Mouse (Mus musculus): ENCODE measurements around the gene Apbb2.

Gene Apbb2

DNA sequence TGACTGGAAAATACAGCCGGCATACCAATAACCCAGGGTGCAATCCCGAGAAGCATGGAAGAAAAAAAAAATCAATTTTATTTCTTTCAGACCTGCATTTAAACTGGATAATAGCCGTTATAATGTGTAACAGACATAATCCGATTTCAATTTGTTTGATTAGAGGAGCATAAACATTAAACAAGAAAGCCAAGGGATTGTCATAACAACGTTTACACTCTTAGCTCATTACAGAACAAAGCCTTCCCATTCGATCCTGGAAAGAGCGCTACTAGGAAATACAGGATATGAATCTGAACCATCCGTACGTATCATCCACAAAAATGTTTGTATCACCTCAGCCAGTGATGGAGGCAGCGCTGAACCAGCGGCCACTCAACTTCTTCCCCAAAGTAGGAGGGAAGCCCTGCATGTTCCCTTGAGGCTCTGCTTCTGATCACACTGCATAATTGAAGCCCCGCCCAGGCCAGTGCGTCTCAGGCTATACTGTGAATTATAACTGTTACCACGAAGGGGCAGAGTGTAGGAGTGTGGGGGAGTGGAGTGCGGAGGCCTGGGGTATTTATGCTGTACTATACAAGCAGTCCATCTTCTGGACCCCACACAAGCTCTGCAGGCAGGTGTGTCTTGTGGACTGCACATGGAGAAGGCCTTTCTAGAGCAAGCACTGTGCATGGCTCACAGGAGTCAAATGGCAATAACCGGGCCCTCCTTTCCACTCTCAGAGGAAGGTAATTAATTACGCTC lies 278.1 kb downstream of the Apbb2 start:
- DNase-seq (ENCODE audit: low spot score) = no peak

DNA sequence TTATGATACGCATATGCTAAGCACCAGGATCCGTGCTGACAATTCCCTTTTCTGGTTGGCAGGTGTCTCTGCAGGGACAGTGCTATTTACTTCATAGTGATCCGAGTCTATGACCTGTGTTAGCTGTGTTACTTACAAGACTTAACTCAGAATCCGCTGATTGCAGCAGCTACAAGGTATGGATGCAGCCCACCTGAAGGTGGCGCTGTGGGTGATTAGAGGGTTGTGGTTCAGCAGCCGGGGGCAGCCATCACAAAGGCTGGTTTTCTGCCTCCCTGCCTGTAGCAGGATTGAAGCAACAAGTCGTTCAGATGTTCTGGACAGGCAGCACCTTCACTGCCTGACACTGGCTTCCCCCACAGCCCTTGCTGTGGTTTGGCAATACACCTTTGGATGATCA lies 280.0 kb downstream of the Apbb2 start:
- DNase-seq (ENCODE audit: low spot score) = peak; percentile 70

DNA sequence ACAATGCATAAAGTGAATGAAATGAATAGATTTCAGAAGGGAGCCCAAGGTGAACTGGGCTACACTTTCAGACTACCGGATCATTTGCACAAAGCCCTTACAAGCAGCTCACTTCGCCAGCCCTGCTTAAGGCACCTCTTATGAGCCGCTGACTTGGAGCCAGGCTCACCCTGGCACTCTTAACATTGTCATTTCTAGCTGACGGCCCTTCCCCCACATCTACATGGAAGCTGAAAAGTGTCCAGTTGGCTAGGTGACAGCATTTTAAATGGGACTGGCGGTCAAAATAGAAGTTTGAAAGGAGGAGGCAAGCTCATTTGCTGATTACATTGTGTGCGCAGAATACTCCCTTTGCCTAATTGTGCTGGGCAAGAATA lies 280.6 kb downstream of the Apbb2 start:
- DNase-seq (ENCODE audit: low spot score) = peak; percentile 41

DNA sequence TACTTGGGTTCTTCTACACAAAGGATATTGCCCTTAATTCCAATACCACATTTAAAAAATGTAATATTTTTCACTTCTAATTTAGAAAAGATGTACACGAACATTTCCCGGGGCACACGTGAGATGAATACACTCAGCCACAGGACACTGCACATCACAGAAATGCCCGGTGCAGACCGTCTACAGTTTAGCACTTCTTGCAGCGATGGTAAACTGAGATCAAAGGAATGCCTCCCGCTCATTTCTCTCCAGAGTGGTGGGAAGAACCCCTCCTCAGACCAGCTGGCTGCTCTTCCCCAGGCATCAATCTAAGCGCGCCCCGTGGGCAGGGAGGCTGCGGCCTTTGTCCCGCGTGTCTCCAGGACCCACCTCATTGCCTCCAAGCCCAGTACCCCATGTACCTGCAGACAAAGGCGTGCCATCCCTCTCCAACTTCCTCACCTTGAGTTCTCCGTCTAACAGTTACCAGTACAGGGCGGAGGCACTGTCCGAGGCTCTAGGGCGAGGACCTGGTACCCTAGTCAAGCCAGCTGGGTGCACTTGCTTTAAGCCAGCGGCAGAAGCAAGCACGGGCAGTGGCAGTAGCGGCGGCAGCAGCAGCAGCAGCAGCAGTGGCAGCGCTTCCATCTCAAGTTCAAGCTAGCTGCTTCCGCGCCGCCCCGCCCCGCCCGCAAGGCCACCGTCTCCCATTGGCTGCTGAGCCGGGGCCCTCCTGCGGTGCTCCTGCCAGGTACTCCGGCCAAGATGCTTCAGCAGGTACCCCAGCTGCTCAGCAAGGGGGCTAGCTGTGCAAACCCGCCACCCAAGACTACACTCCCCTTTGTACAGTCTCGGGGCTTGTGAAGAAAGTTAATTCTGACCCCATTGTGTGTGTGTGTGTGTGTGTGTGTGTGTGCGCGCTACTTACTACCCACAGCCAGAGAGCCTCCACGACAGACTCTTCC lies 281.3 kb downstream of the Apbb2 start:
- peak; percentile 73 for DNase-seq (ENCODE audit: low spot score)

DNA sequence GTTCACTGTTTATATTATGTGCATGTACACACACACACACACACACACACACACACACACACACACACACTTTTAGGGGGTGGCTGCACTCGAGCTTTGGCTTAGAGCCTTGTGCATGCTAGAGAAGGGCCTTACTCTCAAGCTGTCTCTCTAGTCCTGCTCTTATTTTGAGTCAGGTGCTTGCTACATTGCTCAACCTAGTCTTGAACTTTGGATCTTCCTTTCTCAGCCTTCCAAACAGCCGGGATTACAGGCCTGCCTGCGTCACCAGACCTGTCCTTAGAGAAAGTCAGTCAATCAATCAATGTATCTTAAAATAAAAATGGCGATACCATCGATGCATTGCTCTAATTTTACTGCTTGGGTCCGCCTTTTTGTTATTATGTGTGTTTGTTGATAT lies 287.8 kb downstream of the Apbb2 start:
- DNase-seq (ENCODE audit: low spot score) = no peak

DNA sequence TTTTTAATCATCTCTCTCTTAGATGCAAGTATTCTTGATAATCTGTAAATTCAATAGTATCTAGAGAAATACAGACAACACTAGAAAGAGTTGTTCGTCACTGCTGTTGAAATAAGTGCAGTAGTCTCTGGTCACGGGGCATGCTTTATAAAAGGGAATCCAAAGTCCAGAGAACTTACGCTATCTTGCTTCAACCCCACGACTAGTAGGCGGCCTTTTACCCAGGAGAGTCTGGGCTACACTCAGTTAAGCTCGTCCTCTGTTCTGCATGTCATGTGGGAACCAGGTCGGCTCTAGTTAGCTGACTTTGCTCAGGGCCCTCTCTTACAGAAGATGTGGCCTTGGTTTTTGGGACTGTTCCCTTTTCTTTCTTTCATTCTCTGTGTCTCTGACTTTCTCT lies 289.8 kb downstream of the Apbb2 start:
- DNase-seq (ENCODE audit: low spot score) = no peak

DNA sequence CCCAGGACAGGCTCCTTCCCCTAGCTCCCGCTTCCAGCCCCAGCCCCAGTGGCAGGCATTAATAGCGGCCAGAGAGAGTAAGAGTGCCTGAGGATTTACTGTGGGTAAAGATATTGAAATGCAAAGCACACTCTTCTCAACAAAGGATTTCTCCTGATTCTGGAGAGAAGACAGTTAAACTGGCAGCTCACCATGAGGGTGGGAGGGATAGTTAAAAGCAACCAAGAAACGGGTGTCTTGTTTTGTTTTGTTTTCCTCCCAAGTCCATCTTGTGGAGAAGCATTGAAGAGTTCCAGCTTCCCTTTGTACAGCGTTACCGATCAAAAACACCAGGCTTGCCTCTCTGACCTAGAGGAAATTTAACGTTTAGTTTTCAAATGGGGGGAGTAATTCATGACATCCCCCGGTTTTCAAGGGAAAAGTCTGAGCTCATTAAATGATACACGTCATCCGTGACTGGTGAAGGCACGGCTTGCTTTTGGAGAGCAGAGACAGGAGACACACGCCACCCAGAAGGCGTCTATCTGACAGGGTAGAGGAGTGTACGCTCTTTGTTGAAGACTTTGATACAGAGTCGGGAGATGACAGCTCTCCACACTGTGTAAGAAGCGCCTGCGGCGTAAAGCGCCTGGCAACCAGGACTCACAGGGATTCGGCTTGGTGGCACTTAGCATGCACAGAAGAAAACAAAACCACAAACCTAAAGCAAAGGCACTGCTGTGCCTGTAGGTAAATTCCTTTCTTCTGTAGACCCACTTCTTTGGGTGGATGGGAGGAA lies 290.4 kb downstream of the Apbb2 start:
- DNase-seq (ENCODE audit: low spot score) = no peak

DNA sequence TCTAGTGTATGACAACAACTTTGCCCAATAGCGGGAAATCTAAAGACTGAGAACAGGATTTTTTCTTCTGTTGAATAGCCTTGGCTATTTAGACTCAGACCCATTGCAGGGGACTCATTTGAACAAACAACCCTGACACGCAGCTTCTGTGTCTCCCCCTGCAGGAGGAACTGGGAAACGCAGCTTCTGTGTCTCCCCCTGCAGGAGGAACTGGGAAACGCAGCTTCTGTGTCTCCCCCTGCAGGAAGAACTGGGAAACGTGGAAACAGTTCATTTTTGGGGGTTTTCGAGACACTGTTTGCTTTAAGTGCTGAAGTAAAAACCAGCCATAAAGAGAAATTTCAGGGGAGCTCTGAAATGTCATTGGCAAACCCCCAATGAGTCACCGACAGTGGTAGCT lies 292.2 kb downstream of the Apbb2 start:
- DNase-seq (ENCODE audit: low spot score) = no peak

DNA sequence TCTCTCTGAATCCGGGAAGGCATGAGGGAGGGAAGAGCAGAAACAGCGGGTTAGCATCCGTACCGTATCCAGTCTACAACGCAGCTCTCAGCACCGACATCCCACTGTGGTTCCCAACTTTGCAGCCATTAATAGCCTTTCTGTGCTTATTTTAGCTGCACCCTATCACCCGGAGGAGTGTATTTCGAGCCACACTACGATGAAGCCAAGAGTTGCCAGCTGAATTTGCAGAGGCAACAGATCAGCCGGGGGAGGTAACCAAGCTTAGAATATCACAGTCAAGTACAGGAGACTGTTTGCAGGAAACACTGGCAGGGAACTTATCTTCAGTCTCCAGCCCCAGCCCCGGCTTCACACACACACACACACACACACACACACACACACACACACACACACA lies 295.0 kb downstream of the Apbb2 start:
- DNase-seq (ENCODE audit: low spot score) = no peak

DNA sequence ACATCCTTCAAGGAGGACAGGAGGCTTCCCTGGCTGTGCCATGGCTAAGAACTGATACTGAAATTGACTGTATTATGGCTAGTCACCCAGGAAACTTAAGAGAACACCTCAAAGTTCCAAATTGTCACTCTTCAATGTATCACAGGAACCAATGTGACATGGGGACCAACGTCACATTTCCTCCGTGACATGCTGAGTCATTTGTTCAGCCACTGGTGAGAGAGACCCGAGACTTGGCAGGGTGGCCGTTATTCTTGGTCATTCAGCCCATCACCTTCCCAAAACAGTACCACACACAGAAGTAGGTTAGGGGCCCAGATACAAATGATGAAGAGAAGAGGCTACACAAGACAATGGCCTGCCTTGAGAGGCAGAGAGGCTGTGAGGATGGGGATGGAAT lies 295.5 kb downstream of the Apbb2 start:
- DNase-seq (ENCODE audit: low spot score) = no peak

DNA sequence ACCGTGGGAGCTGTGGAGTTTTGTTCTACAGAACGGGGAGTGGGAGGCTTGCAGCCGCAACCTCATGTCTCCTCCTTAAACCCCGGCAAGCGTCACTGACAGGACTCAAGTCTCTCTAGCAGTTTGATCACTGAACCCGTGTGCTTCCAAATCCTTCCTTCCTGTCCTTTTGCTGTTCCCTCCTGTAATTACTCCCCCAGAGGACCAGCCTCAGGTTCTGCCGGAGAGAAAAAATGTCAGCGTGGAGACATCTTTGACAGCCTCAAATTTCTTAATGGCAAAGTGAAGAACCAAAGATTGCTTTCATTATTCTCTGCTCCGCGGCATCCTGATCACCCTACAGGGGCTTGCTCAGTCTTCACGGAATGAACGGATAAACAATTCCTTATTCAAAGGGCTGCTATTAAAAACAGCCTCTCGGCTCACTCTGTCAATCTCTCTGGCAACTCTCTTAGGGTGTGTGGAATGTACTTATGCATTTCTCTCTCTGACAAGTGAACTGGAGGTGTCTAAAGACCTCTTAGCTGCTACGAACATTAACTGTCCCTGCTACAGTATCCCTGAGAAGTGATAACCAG lies 298.7 kb downstream of the Apbb2 start:
- no peak for DNase-seq (ENCODE audit: low spot score)

DNA sequence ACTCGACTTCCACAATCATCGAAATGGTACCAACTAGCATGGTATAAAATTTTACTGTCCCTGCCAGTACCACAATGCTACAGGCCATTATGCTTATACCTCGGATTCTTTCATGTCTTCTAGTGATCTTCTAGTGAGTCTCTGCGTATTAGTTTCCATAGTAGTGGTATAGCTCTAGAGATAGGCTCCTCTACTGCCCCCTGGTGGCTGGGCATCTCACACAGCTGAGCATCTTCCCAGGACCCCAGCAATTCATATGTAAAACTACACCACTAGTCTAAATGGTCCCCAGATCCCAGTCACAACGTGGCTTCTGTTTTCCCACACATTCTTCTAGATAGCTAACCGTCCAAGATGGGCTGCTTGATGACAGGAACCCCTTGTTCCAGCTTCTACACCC lies 299.2 kb downstream of the Apbb2 start:
- DNase-seq (ENCODE audit: low spot score) = peak; percentile 48

DNA sequence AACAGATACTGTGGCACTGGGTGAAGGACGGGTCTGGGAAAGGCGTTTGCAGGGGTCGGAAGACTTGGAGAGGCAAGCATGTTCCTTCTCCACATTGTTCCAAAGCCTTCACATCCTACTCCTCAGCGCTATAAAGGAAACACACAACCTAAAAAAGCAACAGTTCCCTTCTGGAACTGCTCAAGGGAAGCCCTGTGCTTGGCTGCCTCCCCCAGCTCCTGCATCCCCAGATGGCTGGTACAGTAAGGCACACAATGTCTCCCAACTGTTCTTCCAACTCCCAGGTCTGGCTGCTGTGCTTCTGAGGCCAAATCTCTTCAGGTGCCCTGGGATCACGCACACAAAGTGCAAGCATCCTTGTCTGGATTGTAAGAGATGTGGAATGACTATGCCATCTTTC lies 302.8 kb downstream of the Apbb2 start:
- DNase-seq (ENCODE audit: low spot score) = no peak

DNA sequence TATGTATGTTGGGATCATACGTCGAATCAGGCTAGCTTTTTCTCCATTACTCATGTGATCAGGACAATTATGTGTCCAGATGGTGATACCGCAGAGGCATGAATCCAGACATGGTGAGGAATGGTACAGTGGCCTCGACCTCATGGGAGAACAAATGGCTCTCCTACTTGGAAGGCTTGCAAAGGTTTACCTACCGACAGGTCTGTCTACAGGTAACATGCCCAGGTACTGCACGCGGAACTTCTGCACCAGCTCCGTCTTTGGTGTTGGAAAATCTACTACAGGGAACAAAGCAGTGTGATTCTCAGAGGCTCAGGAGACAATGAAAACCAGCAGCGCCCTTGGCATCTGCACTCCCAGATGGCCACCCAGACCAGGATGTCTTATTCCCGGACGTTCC lies 307.8 kb downstream of the Apbb2 start:
- DNase-seq (ENCODE audit: low spot score) = no peak

DNA sequence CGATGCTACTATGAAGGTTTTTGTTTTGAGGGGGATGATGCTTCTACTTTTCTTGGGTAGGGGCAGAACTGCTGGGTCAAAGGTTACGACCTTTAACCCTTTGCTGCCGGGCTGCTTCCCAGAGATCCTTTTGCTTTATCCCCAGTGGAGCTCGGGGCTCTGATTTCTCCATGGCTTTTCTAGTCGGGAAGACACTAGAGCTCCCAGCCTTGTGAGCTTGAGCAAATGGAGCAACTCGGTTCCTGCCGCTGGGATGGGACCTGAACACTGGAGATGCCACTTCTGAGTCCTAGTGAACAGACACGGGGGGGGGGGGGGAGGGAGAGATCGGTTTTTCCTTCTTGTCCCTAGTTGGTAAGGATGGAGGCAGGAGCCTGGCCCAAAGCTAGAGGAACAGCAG lies 308.3 kb downstream of the Apbb2 start:
- no peak for DNase-seq (ENCODE audit: low spot score)

DNA sequence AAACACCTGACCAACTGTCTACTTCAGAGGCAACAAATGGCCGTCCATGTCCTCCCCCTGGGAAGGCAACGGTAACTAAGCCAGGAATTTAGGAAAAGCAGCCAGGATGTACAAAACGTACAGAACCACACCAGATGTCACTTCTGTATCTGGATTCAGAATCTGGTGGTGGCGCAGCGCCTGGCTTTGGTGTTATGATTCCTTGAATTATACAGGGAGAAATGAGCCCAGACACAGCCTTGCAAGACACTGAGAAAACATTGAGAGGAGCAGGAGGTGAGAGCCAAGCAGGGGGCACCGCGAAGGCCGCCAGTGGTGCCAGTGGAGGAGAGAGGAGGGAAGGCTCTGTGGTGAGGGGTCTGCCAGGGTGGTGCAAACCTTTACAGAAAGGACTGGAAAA lies 313.1 kb downstream of the Apbb2 start:
- no peak for DNase-seq (ENCODE audit: low spot score)

DNA sequence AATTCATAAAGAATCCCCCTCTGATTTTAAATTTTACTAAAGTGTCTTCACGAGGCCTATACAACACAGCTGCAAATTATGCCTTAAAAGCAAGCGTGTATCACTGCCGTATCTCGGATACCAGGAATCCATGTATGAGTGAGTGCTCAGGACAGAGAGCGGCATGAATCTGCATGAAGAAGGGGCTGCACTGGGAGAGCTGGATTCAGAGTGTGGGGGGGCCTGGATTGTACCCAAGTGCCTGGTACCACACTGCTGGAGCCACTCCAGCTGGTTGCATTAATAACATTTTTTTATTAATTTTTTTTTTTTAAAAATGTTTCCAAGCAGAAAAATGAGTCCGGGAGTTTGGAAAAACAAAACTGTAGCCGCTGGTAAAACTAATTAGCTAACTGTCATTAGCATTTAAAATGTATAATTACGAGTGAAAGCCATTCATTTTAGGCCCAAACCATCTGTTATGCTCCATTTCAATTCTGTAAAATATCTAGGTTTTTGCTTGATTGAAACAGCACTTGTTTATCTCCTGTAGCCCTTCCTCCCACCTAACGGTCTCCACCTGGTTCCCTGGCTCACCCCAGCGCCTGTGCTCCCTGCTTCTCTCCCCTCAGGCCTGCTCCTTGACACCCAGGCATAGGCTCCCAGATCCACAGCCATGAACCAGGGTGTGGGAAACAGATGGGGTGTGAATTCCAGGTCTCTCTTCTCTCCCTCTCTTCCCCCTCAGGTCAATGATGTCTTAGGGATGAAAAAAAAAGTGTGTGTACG lies 314.1 kb downstream of the Apbb2 start:
- no peak for DNase-seq (ENCODE audit: low spot score)

DNA sequence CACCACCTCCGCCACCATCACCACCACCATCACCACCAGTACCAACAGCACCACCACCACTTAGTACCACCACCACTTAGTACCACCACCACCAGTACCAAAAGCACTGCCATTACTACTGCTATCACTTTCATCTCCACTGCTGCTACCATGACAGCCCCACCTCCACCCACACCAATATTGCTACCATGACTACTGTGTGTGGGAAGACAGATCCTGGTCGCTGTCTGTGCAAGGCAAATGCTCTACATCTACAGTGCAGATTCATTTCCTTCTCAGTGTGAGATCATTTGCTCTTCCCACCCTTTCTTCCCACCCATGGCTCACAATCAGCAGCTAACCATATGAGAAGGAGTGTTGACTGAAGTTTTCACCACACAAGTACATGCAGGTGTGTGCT lies 315.7 kb downstream of the Apbb2 start:
- DNase-seq (ENCODE audit: low spot score) = no peak

DNA sequence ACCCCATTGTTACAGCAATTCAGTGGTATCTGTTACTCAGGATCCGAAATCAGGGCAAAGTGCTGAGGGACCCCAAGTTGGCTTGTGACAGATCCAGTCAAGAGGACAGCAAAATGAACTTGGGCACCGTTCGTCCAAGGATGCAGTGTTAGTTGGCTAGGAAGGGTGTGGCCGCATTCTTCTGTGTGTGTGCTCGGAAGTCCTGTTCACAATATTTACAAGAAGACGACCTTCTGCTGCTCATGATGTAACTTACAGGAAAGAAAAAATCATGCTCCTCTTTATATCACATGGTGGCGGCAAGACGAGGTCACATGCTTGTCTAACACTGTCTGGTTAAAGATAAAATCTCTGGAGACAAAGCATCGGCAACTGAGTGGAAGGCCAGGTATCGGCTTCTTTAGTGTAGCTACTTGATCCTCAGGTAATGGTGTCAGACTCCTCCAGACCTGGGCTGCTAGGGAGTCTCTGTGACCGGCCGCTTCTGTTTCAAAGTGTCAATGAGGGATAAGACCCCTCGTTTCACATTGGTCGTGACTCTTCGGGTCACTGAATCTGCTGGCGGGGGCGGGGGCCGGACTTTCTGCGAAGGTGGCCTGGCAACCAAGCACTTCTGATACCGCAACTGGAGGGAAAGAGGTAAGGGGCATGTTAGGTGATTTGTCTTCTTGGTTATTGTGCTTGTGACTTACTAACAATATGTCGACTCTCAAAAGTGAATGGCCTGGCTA lies 316.3 kb downstream of the Apbb2 start:
- DNase-seq (ENCODE audit: low spot score) = no peak

DNA sequence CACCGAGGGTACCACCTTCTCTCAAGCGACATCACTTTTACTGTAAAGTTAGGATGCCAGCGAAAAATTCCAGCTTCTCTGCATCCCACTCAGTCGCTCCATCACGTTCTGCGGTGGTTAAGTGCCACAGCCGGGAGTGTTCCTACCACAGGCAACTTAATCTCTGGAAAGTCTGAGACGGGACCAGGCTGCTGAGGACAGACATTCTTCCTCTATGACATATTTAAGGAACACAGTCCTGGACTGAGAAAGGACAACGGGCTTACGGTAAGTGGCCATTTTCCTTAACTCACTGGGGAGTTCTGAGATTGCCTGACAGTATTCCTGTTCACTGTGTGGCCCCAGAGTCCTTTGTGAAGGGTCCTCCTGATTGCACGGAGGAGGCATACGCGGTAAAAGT lies 318.0 kb downstream of the Apbb2 start:
- no peak for DNase-seq (ENCODE audit: low spot score)

DNA sequence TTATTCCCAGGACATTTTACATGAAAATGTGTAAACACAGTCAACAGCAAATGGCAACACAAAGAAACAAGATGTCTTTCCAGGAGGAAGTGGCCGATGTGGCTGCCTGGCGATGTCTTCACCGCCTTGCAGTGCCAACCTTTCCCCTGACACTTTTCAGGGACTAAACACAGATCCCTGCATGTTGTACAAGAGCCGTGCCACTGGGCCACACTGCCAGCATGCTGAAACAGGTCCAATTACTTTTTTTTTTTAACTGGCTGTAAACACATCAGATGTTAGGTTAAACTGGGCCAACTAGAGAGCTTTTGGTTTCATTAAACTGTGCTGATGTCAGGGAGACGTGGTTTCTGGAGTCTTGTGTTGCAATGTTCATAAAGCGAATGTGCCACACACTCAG lies 319.7 kb downstream of the Apbb2 start:
- DNase-seq (ENCODE audit: low spot score) = no peak
